Mouse (Mus musculus): ENCODE measurements at regions not wholly inside any gene's neighbourhood (a gene's known extent, or its start where the extent isn't known, plus 50 kb on each side); places are given as distances from the start of the nearest gene placed in this dataset.

- no peak for TF ChIP-seq POLR2A (IDR thresholded peaks at IDR 0.05; ENCODE audit: extremely low read depth, insufficient read depth, low read length)
- no peak for TF ChIP-seq CTCF (IDR thresholded peaks at IDR 0.05; ENCODE audit: extremely low read depth, insufficient read depth, low read length)
Measured at GRCm38 (mm10) chr6:101531914-101532313, 154.2 kb upstream of the Pdzrn3 start.

All from cortical plate, adult 2 months (tissue).